Mouse (Mus musculus) embryonic fibroblast, embryonic 13.5 days (primary cell): ENCODE results near the gene Crygs. TPM values are rescaled to one million over a fixed set of nuclear protein-coding genes. Genes with fewer than 3 reads are reported as not detected.
"Not testable (repeated sequence)": the region's sequence is repeated elsewhere in the genome, so short reads cannot be mapped to it uniquely, and the experiment has no call there.

Experiments
- H3K27ac ChIP-seq: 2 replicates; pipeline ENCODE4 v1.5.1; 2012; ENCODE audit warnings: low read length, control low read depth, inconsistent platforms; ENCODE audit not compliant: insufficient read depth
- H3K4me1 ChIP-seq: 2 replicates; pipeline ENCODE4 v1.6.1; 2011; ENCODE audit warnings: low read length; ENCODE audit not compliant: control insufficient read depth, insufficient read depth
- H3K4me3 ChIP-seq: 2 replicates; pipeline ENCODE4 v1.5.1; 2011; ENCODE audit warnings: mild to moderate bottlenecking, control low read depth, low read length; ENCODE audit not compliant: insufficient read depth
- CTCF ChIP-seq: IDR thresholded peaks from 2 replicates; pipeline ENCODE4 v1.5.1; 2011; ENCODE audit warnings: mild to moderate bottlenecking, control low read depth, low read length, moderate library complexity, borderline replicate concordance; ENCODE audit not compliant: insufficient read depth
- POLR2A ChIP-seq: IDR thresholded peaks from 2 replicates; pipeline ENCODE4 v1.6.1; 2011; ENCODE audit warnings: low read depth, mild to moderate bottlenecking, control low read depth, low read length, moderate library complexity
- polyA plus RNA-seq: library from polyadenylated mRNA; stranded (reverse); fragments of >200 nt; gene quantifications from 2 replicates; pipeline ENCODE4 v1.2.4, GENCODE M21; 2011; ENCODE audit warnings: low read depth; ENCODE audit not compliant: missing spikeins, insufficient read length

The Crygs gene
- polyA plus RNA-seq, 1 experiment = not detected

- no peak for TF ChIP-seq POLR2A
- no peak for TF ChIP-seq CTCF
Observed at GRCm38 (mm10) chr16:22797521-22797920, 13.9 kb downstream of the Crygs start.

GRCm38 (mm10) chr16:22795497-22795896 is 15.9 kb downstream of the Crygs start:
- no peak overlapping the region for H3K4me3 ChIP-seq
- no peak overlapping the region for H3K27ac ChIP-seq
- TF ChIP-seq CTCF = 0 out of 2 replicates have a peak, but pooled peaks have one; percentile 27
- TF ChIP-seq POLR2A = no peak
- H3K4me1 ChIP-seq = no peaks in the 10 kb centered on the region

More at GRCm38 (mm10) chr16:22797521-22797920, 13.9 kb downstream of the Crygs start:
- Histone ChIP-seq H3K27ac (no peak overlapping the region), H3K4me1 (peaks cover 5% of the 10 kb centered on the region; the same call in 1 of the 2 replicates), H3K4me3 (no peak overlapping the region)

GRCm38 (mm10) chr16:22791235-22791634 is 20.1 kb downstream of the Crygs start:
- TF ChIP-seq POLR2A (no peak), CTCF (no peak)
- H3K4me3 ChIP-seq = no peak overlapping the region
- no peaks in the 10 kb centered on the region for H3K4me1 ChIP-seq
- no peak overlapping the region for H3K27ac ChIP-seq

- TF ChIP-seq CTCF (no peak), POLR2A (no peak)
- no peak overlapping the region for H3K27ac ChIP-seq
- H3K4me3 ChIP-seq = no peak overlapping the region
- no peaks in the 10 kb centered on the region for H3K4me1 ChIP-seq
Observed at GRCm38 (mm10) chr16:22789908-22790367, 21.4 kb downstream of the Crygs start.

- TF ChIP-seq CTCF = no peak
- H3K27ac ChIP-seq = no peak overlapping the region
- H3K4me1 ChIP-seq = peaks cover 4% of the 10 kb centered on the region; the same call in 1 of the 2 replicates
- no peak overlapping the region for H3K4me3 ChIP-seq
Observed at GRCm38 (mm10) chr16:22782686-22783085, 28.7 kb downstream of the Crygs start.

GRCm38 (mm10) chr16:22779228-22779835 is 32.0 kb downstream of the Crygs start:
- peaks cover 4% of the 10 kb centered on the region; the same call in 1 of the 2 replicates for H3K4me1 ChIP-seq
- H3K27ac ChIP-seq = no peak overlapping the region
- H3K4me3 ChIP-seq = no peak overlapping the region
- TF ChIP-seq POLR2A = no peak
- TF ChIP-seq CTCF = no peak

- not testable (repeated sequence) for H3K4me3 ChIP-seq, H3K4me1 ChIP-seq, H3K27ac ChIP-seq
Observed at GRCm38 (mm10) chr16:22778296-22778695, 33.1 kb downstream of the Crygs start.

GRCm38 (mm10) chr16:22775471-22775985 is 35.8 kb downstream of the Crygs start:
- Histone ChIP-seq H3K4me1 (0 out of 2 replicates have a peak, but pooled peaks cover 2% of the 10 kb centered on the region), H3K4me3 (no peak overlapping the region), H3K27ac (no peak overlapping the region)
- TF ChIP-seq CTCF = no peak
- TF ChIP-seq POLR2A = no peak

GRCm38 (mm10) chr16:22768661-22769060 is 42.7 kb downstream of the Crygs start:
- TF ChIP-seq POLR2A = no peak
- no peak for TF ChIP-seq CTCF
- H3K27ac ChIP-seq = no peak overlapping the region
- H3K4me3 ChIP-seq = no peak overlapping the region
- peaks cover 5% of the 10 kb centered on the region; the same call in 1 of the 2 replicates for H3K4me1 ChIP-seq

- Histone ChIP-seq H3K4me1 (peaks cover 5% of the 10 kb centered on the region; the same call in 1 of the 2 replicates), H3K27ac (no peak overlapping the region), H3K4me3 (no peak overlapping the region)
- TF ChIP-seq POLR2A (no peak), CTCF (no peak)
Observed at GRCm38 (mm10) chr16:22767405-22767804, 44.0 kb downstream of the Crygs start.
